Mouse (Mus musculus): ENCODE measurements around the gene Smyd3.

GRCm38 (mm10) chr1:179559446-179560194, 41.8 kb upstream of the Smyd3 start:
- TF ChIP-seq EP300 (IDR thresholded peaks at IDR 0.05; ENCODE audit: insufficient read depth, low read depth, low read length) (no peak), CTCF (IDR thresholded peaks at IDR 0.05; ENCODE audit: low read depth, low read length) (no peak), POLR2A (IDR thresholded peaks at IDR 0.05; ENCODE audit: insufficient read depth, low read length) (no peak)
